14 mouse cellular contexts compared by ENCODE assay signal in the genomic region with DNA sequence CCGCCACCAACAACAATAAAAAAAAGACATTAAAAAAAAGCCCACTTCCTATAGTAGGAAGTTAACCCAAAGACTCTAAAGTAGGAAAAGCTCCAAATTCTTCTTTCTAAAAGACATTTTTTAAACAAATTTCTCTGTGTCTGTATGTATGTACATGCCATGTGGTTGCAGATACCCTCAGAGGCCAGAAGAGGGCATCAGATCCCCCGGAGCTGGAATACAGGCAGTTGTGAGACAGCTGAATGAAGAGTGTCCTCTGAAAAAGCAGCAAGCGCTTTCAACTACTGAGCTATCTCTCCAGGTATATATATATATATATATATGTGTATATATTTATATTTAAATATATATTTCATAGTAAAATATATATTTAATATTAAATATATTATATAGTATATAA. TPM values are rescaled to one million over a fixed set of nuclear protein-coding genes. Genes with fewer than 3 reads are reported as not detected.
DNase-seq lines count a peak whose midpoint lies in the region; ATAC-seq and TF ChIP-seq lines count a peak whose summit lies in the region.
"Had no signal": no experiment of that assay in that cellular context is flagged by ENCODE, and none has a peak within 500 bp of the region (broad histone marks: within the 10 kb centered on the region; RNA-seq: fewer than 3 reads in every experiment).

No protein-coding gene starts in this region.

- no peak for ATAC-seq in forebrain, postnatal 0 days
- ATAC-seq in forebrain, embryonic 11.5 days (replicated peaks; ENCODE audit: low FRiP score): no peak
- ATAC-seq in lung, postnatal 0 days: no peak
- ATAC-seq in megakaryocyte progenitor cell, adult 5-6 weeks (replicated peaks; ENCODE audit: poor library complexity): peak; percentile 64

- DNase-seq in forebrain, postnatal 0 days: no peak
- no peak for DNase-seq in forebrain, embryonic 11.5 days (ENCODE audit: low spot score)
- no peak for DNase-seq in lung, postnatal 0 days (ENCODE audit: low spot score)
- no peak for DNase-seq in lung, adult 18-20 months
- peak; percentile 80 for DNase-seq in R1 (ENCODE audit: low read depth, low spot score)
- DNase-seq in heart, adult 11 months: no peak
- DNase-seq in frontal cortex, postnatal 10 days (ENCODE audit: low spot score in 2 of 2): no peak
- DNase-seq: adrenal gland, adult 8-10 months; cerebellum, adult 18-20 months; lung, postnatal 10 days; right cerebral cortex, postnatal 4 days had no signal

- peak; percentile 35; the same call in 1 of the 2 replicates for TF ChIP-seq CTCF in forebrain, postnatal 0 days (IDR thresholded peaks at IDR 0.05; ENCODE audit: low read depth)
- TF ChIP-seq CTCF in lung, postnatal 0 days (IDR thresholded peaks at IDR 0.05): peak; percentile 23; the same call in 1 of the 2 replicates

- H3K36me3 ChIP-seq in forebrain, postnatal 0 days (ENCODE audit: insufficient read depth): no peaks in the 10 kb centered on the region
- H3K36me3 ChIP-seq in forebrain, embryonic 11.5 days (ENCODE audit: control insufficient read depth, insufficient read depth, low read length): no peaks in the 10 kb centered on the region
- no peaks in the 10 kb centered on the region for H3K36me3 ChIP-seq in lung, postnatal 0 days (ENCODE audit: insufficient read depth, low read length)
- H3K36me3 ChIP-seq: heart, embryonic 12.5 days had no signal

- H3K4me3 ChIP-seq in forebrain, postnatal 0 days (ENCODE audit: low read depth, low read length): no peak overlapping the region
- H3K4me3 ChIP-seq in forebrain, embryonic 11.5 days (ENCODE audit: low read depth, low read length): no peak overlapping the region
- no peak overlapping the region for H3K4me3 ChIP-seq in lung, postnatal 0 days (ENCODE audit: low read depth, low read length)
- H3K4me3 ChIP-seq: heart, embryonic 12.5 days had no signal

- H3K27me3 ChIP-seq in forebrain, postnatal 0 days (ENCODE audit: insufficient read depth, low read length): no peaks in the 10 kb centered on the region
- no peaks in the 10 kb centered on the region for H3K27me3 ChIP-seq in forebrain, embryonic 11.5 days (ENCODE audit: control insufficient read depth, insufficient read depth, low read length)
- H3K27me3 ChIP-seq in lung, postnatal 0 days (replicated peaks; ENCODE audit: insufficient read depth, low read length): no peaks in the 10 kb centered on the region

- no peak for TF ChIP-seq EP300 in lung, postnatal 0 days (IDR thresholded peaks at IDR 0.05)

- H3K4me1 ChIP-seq in forebrain, postnatal 0 days (ENCODE audit: insufficient read depth): no peaks in the 10 kb centered on the region
- H3K4me1 ChIP-seq in forebrain, embryonic 11.5 days (replicated peaks; ENCODE audit: control insufficient read depth, insufficient read depth, low read length): no peaks in the 10 kb centered on the region
- no peaks in the 10 kb centered on the region for H3K4me1 ChIP-seq in lung, postnatal 0 days (ENCODE audit: insufficient read depth, low read depth, low read length)
- H3K4me1 ChIP-seq: heart, embryonic 12.5 days had no signal

- H3K4me2 ChIP-seq in forebrain, postnatal 0 days (ENCODE audit: low read depth): no peak overlapping the region
- no peak overlapping the region for H3K4me2 ChIP-seq in forebrain, embryonic 11.5 days (ENCODE audit: low read depth, low read length, severe bottlenecking)
- H3K4me2 ChIP-seq in lung, postnatal 0 days (replicated peaks; ENCODE audit: low read depth, low read length): no peak overlapping the region
- H3K4me2 ChIP-seq: heart, embryonic 12.5 days had no signal

- 91% methylated on average over 3 of the region's 3 CpGs for WGBS in forebrain, postnatal 0 days
- WGBS in forebrain, embryonic 11.5 days: 88% methylated on average over 3 of the region's 3 CpGs
- WGBS in lung, postnatal 0 days: 77% methylated on average over 3 of the region's 3 CpGs

- no peak overlapping the region for H3K27ac ChIP-seq in forebrain, postnatal 0 days (ENCODE audit: low read depth, low read length)
- no peak overlapping the region for H3K27ac ChIP-seq in forebrain, embryonic 11.5 days (ENCODE audit: low read depth, low read length)
- no peak overlapping the region for H3K27ac ChIP-seq in lung, postnatal 0 days (ENCODE audit: low read length)

- H3K9me3 ChIP-seq in forebrain, postnatal 0 days (ENCODE audit: low read length): no peaks in the 10 kb centered on the region
- H3K9me3 ChIP-seq in forebrain, embryonic 11.5 days (ENCODE audit: control insufficient read depth, low read length): no peaks in the 10 kb centered on the region
- no peaks in the 10 kb centered on the region for H3K9me3 ChIP-seq in lung, postnatal 0 days (ENCODE audit: low read length)
- H3K9me3 ChIP-seq: heart, embryonic 12.5 days had no signal

- H3K9ac ChIP-seq in forebrain, postnatal 0 days: no peak overlapping the region
- H3K9ac ChIP-seq in forebrain, embryonic 11.5 days (ENCODE audit: low read length): no peak overlapping the region
- H3K9ac ChIP-seq in lung, postnatal 0 days (replicated peaks; ENCODE audit: low read depth): no peak overlapping the region
- H3K9ac ChIP-seq: heart, embryonic 12.5 days had no signal

RNA-seq across cellular contexts. Expression of a gene that starts 31.1 kb away (rescaled TPM):
- 41.9 and 43.4 TPM in 2 replicates for total RNA-seq in forebrain, postnatal 0 days (2014; rRNA removed)
- polyA plus RNA-seq in forebrain, postnatal 0 days (2015; fragmentation: Nextera tagmentation; extraction: Ambion mirVana): 13.7 and 25.2 TPM in 2 replicates
- 5.3 and 5.4 TPM in 2 replicates for polyA plus RNA-seq in forebrain, embryonic 11.5 days (2014; fragmentation: Nextera tagmentation; extraction: Ambion mirVana)
- polyA plus RNA-seq in lung, postnatal 0 days (2015; fragmentation: Nextera tagmentation; extraction: Ambion mirVana): 0.91 and 1.7 TPM in 2 replicates
- not detected in 2 replicates for total RNA-seq in megakaryocyte progenitor cell, adult 5-6 weeks (2015)
- total RNA-seq in megakaryocyte progenitor cell, adult 5-6 weeks (2017): not detected in 2 replicates
- total RNA-seq: monocyte, adult 5-6 weeks had no signal
